Mouse (Mus musculus) embryonic facial prominence, embryonic 13.5 days (tissue): Measurements from ENCODE around the gene Mtss1l. TPM values are rescaled to one million over a fixed set of nuclear protein-coding genes. Genes with fewer than 3 reads are reported as not detected.

ENCODE experiments used
- ATAC-seq: fragments of 200-750 bp; cut with Nextera tagmentation; 2 replicates; pipeline ENCODE4 v1.8.0; 2017; ENCODE audit warnings: low read depth; ENCODE audit not compliant: insufficient number of reproducible peaks, insufficient read depth, low FRiP score, low TSS enrichment
- H3K27ac ChIP-seq: fragments of 300-500 bp; sonication (generic); 2 replicates; pipeline ENCODE4 v1.5.1; 2015; ENCODE audit warnings: moderate library complexity, mild to moderate bottlenecking, inconsistent platforms
- H3K27me3 ChIP-seq: fragments of 300-500 bp; sonication (generic); 2 replicates; pipeline ENCODE4 v1.6.1; 2015; ENCODE audit warnings: mild to moderate bottlenecking, inconsistent platforms
- H3K36me3 ChIP-seq: fragments of 300-500 bp; sonication (generic); 2 replicates; pipeline ENCODE4 v1.6.1; 2015; ENCODE audit warnings: mild to moderate bottlenecking, inconsistent platforms
- H3K4me1 ChIP-seq: fragments of 300-500 bp; sonication (generic); 2 replicates; pipeline ENCODE4 v1.6.1; 2015; ENCODE audit warnings: inconsistent platforms
- H3K4me2 ChIP-seq: fragments of 300-500 bp; sonication (generic); 2 replicates; pipeline ENCODE4 v1.6.1; 2015; ENCODE audit warnings: moderate library complexity, mild to moderate bottlenecking, inconsistent platforms
- H3K4me3 ChIP-seq: fragments of 300-500 bp; sonication (generic); 2 replicates; pipeline ENCODE4 v1.5.1; 2015; ENCODE audit warnings: mild to moderate bottlenecking, inconsistent platforms
- H3K9ac ChIP-seq: fragments of 300-500 bp; sonication (generic); 2 replicates; pipeline ENCODE4 v1.6.1; 2015; ENCODE audit warnings: mild to moderate bottlenecking, inconsistent platforms
- H3K9me3 ChIP-seq: fragments of 300-500 bp; sonication (generic); 2 replicates; pipeline ENCODE4 v1.6.1; 2016; ENCODE audit warnings: inconsistent platforms
- WGBS: fragments of 180-500 bp; shearing (Covaris S2); methylation state at CpG from one replicate; pipeline ENCODE4 v1.1.7; 2015; ENCODE audit warnings: mixed read lengths; 5-methylcytosine and 5-hydroxymethylcytosine counted together
- polyA plus RNA-seq: library from polyadenylated mRNA; unstranded; fragments of >200 nt; fragmentation: Nextera tagmentation; extraction: Ambion mirVana; gene quantifications from 2 replicates; pipeline ENCODE4 v1.2.1, GENCODE M21; 2015

Gene Mtss1l
- polyA plus RNA-seq, 1 experiment from 2014 or later: 11.0 TPM

DNA sequence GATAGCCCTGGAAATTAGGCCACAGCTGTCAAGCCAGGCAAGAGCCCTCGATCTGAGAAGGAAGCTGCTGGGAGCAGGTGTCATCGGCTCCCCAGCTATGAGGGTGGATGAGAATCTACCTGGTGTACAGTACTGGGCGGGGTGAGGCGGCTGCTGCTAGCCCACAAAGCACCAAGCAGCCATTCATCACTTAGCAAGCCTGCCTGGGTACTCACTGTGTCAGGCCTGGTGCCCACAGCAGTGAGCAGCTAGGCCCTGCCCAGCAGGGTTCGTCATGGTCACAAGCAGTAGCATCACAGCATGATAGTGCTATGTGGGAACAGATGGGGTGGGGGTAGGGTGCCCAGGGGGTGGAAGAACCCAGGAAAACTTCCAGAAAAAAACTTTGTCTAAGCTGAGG, 25.8 kb upstream of the Mtss1l start:
- no peak overlapping the region for H3K27ac ChIP-seq
- no peak overlapping the region for H3K4me2 ChIP-seq
- no peaks in the 10 kb centered on the region for H3K9me3 ChIP-seq
- WGBS: 91% methylated on average over 5 of the region's 5 CpGs
- H3K4me3 ChIP-seq: no peak overlapping the region
- no peak overlapping the region for H3K9ac ChIP-seq
- H3K27me3 ChIP-seq: no peaks in the 10 kb centered on the region
- peaks cover 8% of the 10 kb centered on the region; the same call in 1 of the 2 replicates for H3K4me1 ChIP-seq
- H3K36me3 ChIP-seq: peaks cover 26% of the 10 kb centered on the region; the same call in 1 of the 2 replicates
- 0 out of 2 replicates have a peak, but pooled peaks have one; percentile 39 for ATAC-seq

GRCm38 (mm10) chr8:110696051-110696450, 25.2 kb upstream of the Mtss1l start:
- no peak for ATAC-seq
- H3K36me3 ChIP-seq: peaks cover 24% of the 10 kb centered on the region; the same call in 1 of the 2 replicates
- no peaks in the 10 kb centered on the region for H3K9me3 ChIP-seq
- H3K4me1 ChIP-seq: peaks cover 8% of the 10 kb centered on the region; the same call in 1 of the 2 replicates
- 0 out of 2 replicates have a peak overlapping the region, but pooled peaks have one; percentile 1 for H3K27ac ChIP-seq
- H3K9ac ChIP-seq: no peak overlapping the region
- 88% methylated on average over 4 of the region's 4 CpGs for WGBS
- H3K4me3 ChIP-seq: no peak overlapping the region
- no peak overlapping the region for H3K4me2 ChIP-seq
- no peaks in the 10 kb centered on the region for H3K27me3 ChIP-seq

DNA sequence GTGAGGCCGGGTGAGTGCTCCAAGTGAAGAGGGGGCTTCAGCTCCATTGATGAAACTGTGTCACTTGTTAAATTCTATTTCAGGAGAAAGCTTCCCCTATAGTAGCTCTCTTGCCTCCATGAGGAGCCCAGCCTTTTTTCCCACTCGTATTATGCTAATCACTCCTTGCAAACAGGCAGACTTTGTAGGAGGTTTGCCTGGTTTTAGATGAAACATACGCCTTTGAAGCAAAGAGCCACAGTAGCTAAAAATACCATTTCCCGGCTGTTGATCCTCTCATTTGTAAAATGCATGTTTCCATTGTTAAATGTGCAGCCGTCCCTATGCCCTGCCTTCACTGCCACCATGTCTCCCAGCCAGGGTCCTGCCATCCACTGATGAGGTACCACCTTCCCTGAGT, 23.7 kb upstream of the Mtss1l start:
- Histone ChIP-seq H3K4me3 (no peak overlapping the region), H3K36me3 (0 out of 2 replicates have a peak, but pooled peaks cover 21% of the 10 kb centered on the region), H3K4me2 (no peak overlapping the region), H3K27me3 (no peaks in the 10 kb centered on the region), H3K9ac (no peak overlapping the region), H3K27ac (no peak overlapping the region), H3K9me3 (no peaks in the 10 kb centered on the region), H3K4me1 (peaks cover 22% of the 10 kb centered on the region)
- 73% methylated on average over 5 of the region's 5 CpGs for WGBS
- no peak for ATAC-seq

DNA sequence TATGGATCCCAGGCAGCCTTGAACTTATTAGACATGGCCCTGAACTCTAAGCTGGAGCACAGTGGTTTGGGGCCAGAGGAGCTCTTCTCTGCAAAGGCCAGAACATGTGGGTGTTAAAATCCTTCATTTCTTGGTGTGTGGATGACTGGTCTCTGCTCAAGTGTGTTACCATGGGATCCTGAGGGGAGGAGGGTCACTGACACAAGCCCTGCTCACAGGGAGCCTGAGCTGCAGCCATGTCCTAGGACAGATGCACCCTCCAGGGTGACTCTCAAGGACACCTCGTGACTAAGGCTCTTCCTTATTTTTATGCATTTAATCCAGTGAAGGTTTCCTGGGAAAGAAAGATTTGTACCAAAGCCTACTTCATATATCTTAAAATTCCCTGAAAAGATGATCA, 23.2 kb upstream of the Mtss1l start:
- WGBS: 78% methylated on average over 1 of the region's 1 CpGs
- H3K27ac ChIP-seq: no peak overlapping the region
- H3K27me3 ChIP-seq: no peaks in the 10 kb centered on the region
- H3K4me3 ChIP-seq: no peak overlapping the region
- H3K4me1 ChIP-seq: peaks cover 28% of the 10 kb centered on the region
- no peak for ATAC-seq
- H3K4me2 ChIP-seq: no peak overlapping the region
- H3K9me3 ChIP-seq: no peaks in the 10 kb centered on the region
- H3K9ac ChIP-seq: no peak overlapping the region
- 0 out of 2 replicates have a peak, but pooled peaks cover 21% of the 10 kb centered on the region for H3K36me3 ChIP-seq

DNA sequence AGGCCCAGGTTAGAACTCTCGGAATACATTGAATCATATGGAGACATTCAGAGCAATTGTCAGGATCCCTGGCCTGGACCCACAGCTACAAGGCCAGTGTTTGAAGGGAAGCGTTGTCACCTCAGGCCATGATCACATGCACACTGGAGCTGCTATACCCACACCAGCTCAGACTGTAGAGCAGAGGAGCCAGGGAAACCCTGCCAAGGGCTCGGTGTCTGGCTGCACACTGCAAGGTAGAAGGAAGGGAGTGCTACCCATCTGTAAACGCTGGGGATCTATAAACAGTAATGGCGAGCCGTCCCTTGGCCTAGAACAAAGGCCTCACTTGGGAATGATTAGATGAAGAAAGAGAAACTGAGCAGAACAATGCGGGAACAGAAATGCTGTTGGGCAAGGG, 21.8 kb upstream of the Mtss1l start:
- ATAC-seq: no peak
- WGBS: 80% methylated on average over 7 of the region's 7 CpGs
- no peak overlapping the region for H3K27ac ChIP-seq

GRCm38 (mm10) chr8:110700561-110700960, 20.7 kb upstream of the Mtss1l start:
- H3K4me3 ChIP-seq: no peak overlapping the region
- ATAC-seq: no peak
- 0 out of 2 replicates have a peak, but pooled peaks cover 14% of the 10 kb centered on the region for H3K36me3 ChIP-seq
- H3K4me2 ChIP-seq: no peak overlapping the region
- 90% methylated on average over 2 of the region's 2 CpGs for WGBS
- H3K9ac ChIP-seq: no peak overlapping the region
- no peaks in the 10 kb centered on the region for H3K9me3 ChIP-seq
- H3K27ac ChIP-seq: no peak overlapping the region
- no peaks in the 10 kb centered on the region for H3K27me3 ChIP-seq
- H3K4me1 ChIP-seq: peaks cover 50% of the 10 kb centered on the region

More for the DNA sequence above, 21.8 kb upstream of the Mtss1l start:
- Histone ChIP-seq H3K36me3 (0 out of 2 replicates have a peak, but pooled peaks cover 14% of the 10 kb centered on the region), H3K9ac (no peak overlapping the region), H3K4me2 (no peak overlapping the region), H3K27me3 (no peaks in the 10 kb centered on the region), H3K4me3 (no peak overlapping the region), H3K4me1 (peaks cover 42% of the 10 kb centered on the region), H3K9me3 (no peaks in the 10 kb centered on the region)

DNA sequence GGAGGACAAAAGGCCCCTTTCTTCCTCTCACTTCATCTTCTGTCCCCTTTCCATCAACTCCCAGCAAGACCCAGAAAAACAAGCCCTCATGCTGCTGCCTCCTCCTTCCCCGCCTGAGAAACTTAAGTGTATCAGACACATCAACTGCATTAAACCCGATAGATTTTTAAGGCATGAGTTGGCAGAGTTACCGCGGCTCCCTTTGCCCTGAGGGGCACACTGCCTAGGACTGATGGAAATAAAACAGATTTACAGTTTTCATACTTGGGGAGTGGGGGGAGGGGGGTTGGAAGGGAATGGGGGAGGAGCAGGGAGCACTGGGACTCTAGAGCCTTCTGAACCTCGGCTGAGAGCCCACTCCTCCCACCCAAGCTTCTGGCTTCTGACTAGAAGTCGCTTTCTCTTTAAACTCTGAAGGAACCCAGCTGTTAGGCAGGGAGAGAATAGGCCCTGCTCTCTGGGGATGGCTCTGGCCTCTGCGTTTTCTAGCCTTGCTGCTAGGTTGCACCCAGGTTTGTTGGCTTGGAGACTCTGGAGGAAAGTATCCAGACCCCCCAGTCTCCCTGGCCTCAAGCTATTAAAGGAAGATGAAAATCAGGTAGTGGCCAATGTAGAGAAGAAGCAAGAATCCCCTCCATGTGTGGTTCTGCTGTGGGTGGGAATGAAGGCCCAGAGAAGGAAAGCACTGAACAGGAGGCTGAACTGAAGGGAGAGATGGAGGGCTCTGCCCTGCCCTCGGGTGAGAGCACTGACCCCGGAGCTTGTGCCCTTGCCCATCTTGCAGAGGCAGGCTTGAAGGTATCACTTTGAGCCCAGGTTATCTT, 18.4 kb upstream of the Mtss1l start:
- peak overlapping the region; percentile 92 for H3K27ac ChIP-seq
- H3K9ac ChIP-seq: peak overlapping the region; percentile 55
- WGBS: 33% methylated on average over 9 of the region's 9 CpGs
- ATAC-seq: no peak; the same call in 1 of the 2 replicates
- H3K9me3 ChIP-seq: no peaks in the 10 kb centered on the region
- H3K4me1 ChIP-seq: peaks cover 57% of the 10 kb centered on the region
- no peak overlapping the region for H3K4me3 ChIP-seq
- peak overlapping the region; percentile 26 for H3K4me2 ChIP-seq
- 0 out of 2 replicates have a peak, but pooled peaks cover 5% of the 10 kb centered on the region for H3K36me3 ChIP-seq
- H3K27me3 ChIP-seq: no peaks in the 10 kb centered on the region

- H3K4me2 ChIP-seq: peak overlapping the region; percentile 26; the same call in 1 of the 2 replicates
- H3K9ac ChIP-seq: peak overlapping the region; percentile 55; the same call in 1 of the 2 replicates
- H3K4me3 ChIP-seq: no peak overlapping the region
- no peaks in the 10 kb centered on the region for H3K27me3 ChIP-seq
- peaks cover 57% of the 10 kb centered on the region for H3K4me1 ChIP-seq
- H3K27ac ChIP-seq: peak overlapping the region; percentile 92
- 0 out of 2 replicates have a peak, but pooled peaks cover 5% of the 10 kb centered on the region for H3K36me3 ChIP-seq
- no peaks in the 10 kb centered on the region for H3K9me3 ChIP-seq
- WGBS: 69% methylated on average over 9 of the region's 9 CpGs
- no peak for ATAC-seq
These were observed 17.7 kb upstream of the Mtss1l start for GRCm38 (mm10) chr8:110703460-110704061.

DNA sequence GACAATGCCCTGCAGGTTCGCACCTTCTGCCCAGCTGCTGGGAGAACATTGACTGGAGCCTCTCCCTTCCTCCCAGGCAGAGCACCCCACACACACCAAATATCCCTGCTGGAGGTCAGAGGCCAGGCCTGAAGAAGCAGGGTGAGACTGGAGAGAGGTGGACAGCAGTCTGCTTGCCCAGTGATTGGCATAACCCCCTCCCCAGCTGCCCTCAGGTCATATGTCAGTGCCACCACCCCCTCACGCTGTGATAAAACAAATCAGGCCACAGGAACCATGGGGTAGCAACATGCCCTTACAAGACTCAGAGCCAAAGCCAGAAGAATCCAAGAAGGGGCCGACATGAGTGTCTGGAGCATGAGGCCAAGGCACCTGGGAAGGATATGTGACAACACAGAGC, 17.2 kb upstream of the Mtss1l start:
- Histone ChIP-seq H3K36me3 (0 out of 2 replicates have a peak, but pooled peaks cover 5% of the 10 kb centered on the region), H3K4me2 (no peak overlapping the region), H3K27me3 (no peaks in the 10 kb centered on the region), H3K9ac (no peak overlapping the region), H3K27ac (peak overlapping the region; percentile 92; the same call in 1 of the 2 replicates), H3K4me3 (no peak overlapping the region), H3K9me3 (no peaks in the 10 kb centered on the region), H3K4me1 (peaks cover 59% of the 10 kb centered on the region)
- no peak for ATAC-seq
- 67% methylated on average over 3 of the region's 3 CpGs for WGBS

DNA sequence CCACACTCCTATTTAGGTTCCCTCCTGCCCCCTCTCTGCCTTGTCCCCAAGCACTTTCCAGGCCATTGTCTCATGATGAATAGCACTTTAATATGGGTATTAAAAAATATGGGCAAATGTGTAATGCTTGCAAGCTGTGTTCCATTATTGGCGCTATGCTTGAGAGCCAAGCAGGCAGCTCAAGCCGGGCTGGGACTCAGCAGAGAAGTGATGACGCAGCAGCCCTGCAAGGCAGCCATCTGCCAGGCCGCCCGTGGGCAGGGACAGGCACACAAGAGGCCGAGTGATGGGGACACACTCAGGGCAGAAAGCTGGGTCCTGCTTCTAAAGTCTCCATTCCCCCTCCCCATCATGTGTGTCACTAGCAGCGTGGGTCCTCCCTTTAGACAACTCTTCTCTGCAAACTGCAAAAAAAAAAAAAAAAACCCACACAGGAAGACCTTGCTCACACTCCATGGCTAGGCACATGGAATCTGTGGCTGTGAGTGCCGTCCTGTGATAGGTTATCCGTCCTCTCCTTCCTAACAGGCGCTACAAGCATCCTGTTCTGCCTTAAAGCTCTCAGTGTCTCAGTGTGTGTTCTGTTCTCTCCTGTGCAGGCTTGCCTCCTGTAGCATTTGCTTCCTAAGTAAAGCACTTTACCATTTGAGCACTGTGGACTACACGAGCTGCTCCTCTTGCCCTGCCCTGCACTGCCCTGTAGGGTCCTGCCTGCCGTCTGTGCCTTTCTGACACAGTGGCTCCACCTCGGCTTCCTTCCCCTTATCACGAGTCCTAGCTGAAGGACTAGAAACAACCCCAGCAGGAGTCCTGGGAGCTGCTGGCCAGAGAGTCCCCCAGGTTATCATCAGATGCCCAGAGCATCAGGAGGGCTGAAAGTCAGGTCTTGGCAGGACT, 15.6 kb upstream of the Mtss1l start:
- peak overlapping the region; percentile 92 for H3K27ac ChIP-seq
- H3K27me3 ChIP-seq: no peaks in the 10 kb centered on the region
- no peak for ATAC-seq
- H3K36me3 ChIP-seq: peaks cover 8% of the 10 kb centered on the region; the same call in 1 of the 2 replicates
- no peak overlapping the region for H3K4me2 ChIP-seq
- peaks cover 74% of the 10 kb centered on the region for H3K4me1 ChIP-seq
- 51% methylated on average over 14 of the region's 14 CpGs for WGBS
- no peak overlapping the region for H3K4me3 ChIP-seq
- H3K9ac ChIP-seq: no peak overlapping the region
- H3K9me3 ChIP-seq: no peaks in the 10 kb centered on the region
